Mouse (Mus musculus): ENCODE measurements around the gene Mettl16.

The Mettl16 gene

GRCm38 (mm10) chr11:74850998-74851661 is 80.5 kb downstream of the Mettl16 start:
- DNase-seq, result no peak

GRCm38 (mm10) chr11:74857756-74858155 is 87.1 kb downstream of the Mettl16 start:
- DNase-seq, result no peak

GRCm38 (mm10) chr11:74862129-74862528 is 91.5 kb downstream of the Mettl16 start:
- no peak for DNase-seq

- no peak for DNase-seq
Measured at GRCm38 (mm10) chr11:74863471-74863870, 92.8 kb downstream of the Mettl16 start.

GRCm38 (mm10) chr11:74864421-74864820 is 93.8 kb downstream of the Mettl16 start:
- no peak for DNase-seq

GRCm38 (mm10) chr11:74865252-74865651 is 94.6 kb downstream of the Mettl16 start:
- no peak for DNase-seq

GRCm38 (mm10) chr11:74866640-74867039 is 96.0 kb downstream of the Mettl16 start:
- DNase-seq, result no peak

- no peak for DNase-seq
Measured at GRCm38 (mm10) chr11:74867181-74867580, 96.6 kb downstream of the Mettl16 start.

GRCm38 (mm10) chr11:74868046-74868760 is 97.6 kb downstream of the Mettl16 start:
- no peak for DNase-seq

GRCm38 (mm10) chr11:74869603-74870002 is 99.0 kb downstream of the Mettl16 start:
- no peak for DNase-seq

GRCm38 (mm10) chr11:74870544-74870943 is 99.9 kb downstream of the Mettl16 start:
- no peak for DNase-seq

GRCm38 (mm10) chr11:74870991-74871622 is 100.5 kb downstream of the Mettl16 start:
- DNase-seq, result no peak

GRCm38 (mm10) chr11:74874630-74875029 is 104.0 kb downstream of the Mettl16 start:
- DNase-seq, result no peak

- peak; percentile 16 for DNase-seq
Measured at GRCm38 (mm10) chr11:74876801-74877200, 106.2 kb downstream of the Mettl16 start.
